Mouse (Mus musculus): ENCODE data around the gene Fgf18.

Gene Fgf18

GRCm38 (mm10) chr11:33071358-33071922 lies 75.8 kb downstream of the Fgf18 start:
- DNase-seq (ENCODE audit: low read depth, low spot score) = no peak

GRCm38 (mm10) chr11:33070520-33070919 lies 76.7 kb downstream of the Fgf18 start:
- DNase-seq (ENCODE audit: low read depth, low spot score) = peak; percentile 27
